Mouse (Mus musculus) stomach, embryonic 14.5 days (tissue): ENCODE data around the gene Rgs4. TPM values are rescaled to one million over a fixed set of nuclear protein-coding genes. Genes with fewer than 3 reads are reported as not detected.

ENCODE experiments used
- ATAC-seq: fragments of 200-750 bp; cut with Nextera tagmentation; 2 replicates; pipeline ENCODE4 v1.8.0; 2017; ENCODE audit warnings: low read depth, moderate TSS enrichment; ENCODE audit not compliant: insufficient number of reproducible peaks, insufficient read depth, low FRiP score
- H3K27ac ChIP-seq: fragments of 300-500 bp; sonication (generic); 2 replicates; pipeline ENCODE4 v1.5.1; 2014; ENCODE audit warnings: mild to moderate bottlenecking, low read length, moderate library complexity, mixed read lengths
- H3K27me3 ChIP-seq: fragments of 300-500 bp; sonication (generic); 2 replicates; pipeline ENCODE4 v1.6.1; 2014; ENCODE audit warnings: low read length, control low read depth, mixed read lengths; ENCODE audit not compliant: control insufficient read depth, insufficient read depth
- H3K36me3 ChIP-seq: fragments of 300-500 bp; sonication (generic); 2 replicates; pipeline ENCODE4 v1.6.1; 2014; ENCODE audit warnings: mild to moderate bottlenecking, control low read depth, low read length, moderate library complexity, mixed read lengths; ENCODE audit not compliant: control insufficient read depth, insufficient read depth
- H3K4me1 ChIP-seq: fragments of 300-500 bp; sonication (generic); 2 replicates; pipeline ENCODE4 v1.6.1; 2014; ENCODE audit warnings: low read length, control low read depth, mixed read lengths; ENCODE audit not compliant: control insufficient read depth, insufficient read depth
- H3K4me2 ChIP-seq: fragments of 300-500 bp; sonication (generic); replicated peaks from 2 replicates; pipeline ENCODE4 v1.6.1; 2014; ENCODE audit warnings: low read depth, low read length, control low read depth
- H3K4me3 ChIP-seq: fragments of 300-500 bp; sonication (generic); 2 replicates; pipeline ENCODE4 v1.5.1; 2014; ENCODE audit warnings: low read depth, low read length, control low read depth
- H3K9ac ChIP-seq: fragments of 300-500 bp; sonication (generic); replicated peaks from 2 replicates; pipeline ENCODE4 v1.6.1; 2014; ENCODE audit warnings: low read depth, mild to moderate bottlenecking, control low read depth, low read length, moderate library complexity, mixed read lengths
- H3K9me3 ChIP-seq: fragments of 300-500 bp; sonication (generic); 2 replicates; pipeline ENCODE4 v1.6.1; 2016; ENCODE audit warnings: low read depth, low read length, control low read depth; ENCODE audit not compliant: control insufficient read depth
- WGBS: fragments of 180-500 bp; shearing (Covaris S2); extraction: QIAGEN DNeasy Blood & Tissue Kit; methylation state at CpG from one replicate; pipeline ENCODE4 v1.1.7; 2014; 5-methylcytosine and 5-hydroxymethylcytosine counted together
- polyA plus RNA-seq: library from polyadenylated mRNA; unstranded; fragments of >200 nt; fragmentation: Nextera tagmentation; extraction: Ambion mirVana; gene quantifications from 2 replicates; pipeline ENCODE4 v1.2.1, GENCODE M21; 2014

Gene Rgs4
- polyA plus RNA-seq, 1 experiment from 2014 or later = 5.7 TPM

GRCm38 (mm10) chr1:169699184-169699583, 48.3 kb downstream of the Rgs4 start:
- Histone ChIP-seq H3K27me3 (no peaks in the 10 kb centered on the region), H3K4me2 (no peak overlapping the region), H3K36me3 (no peaks in the 10 kb centered on the region), H3K9ac (no peak overlapping the region), H3K4me1 (no peaks in the 10 kb centered on the region), H3K27ac (no peak overlapping the region), H3K9me3 (no peaks in the 10 kb centered on the region), H3K4me3 (no peak overlapping the region)
- WGBS = 87% methylated on average over 2 of the region's 2 CpGs
- ATAC-seq = no peak

- H3K36me3 ChIP-seq = no peaks in the 10 kb centered on the region
- WGBS = 65% methylated on average over 4 of the region's 4 CpGs
- H3K9ac ChIP-seq = no peak overlapping the region
- no peak overlapping the region for H3K4me3 ChIP-seq
- no peak for ATAC-seq
- H3K27me3 ChIP-seq = no peaks in the 10 kb centered on the region
- H3K4me1 ChIP-seq = no peaks in the 10 kb centered on the region
- H3K9me3 ChIP-seq = no peaks in the 10 kb centered on the region
- H3K27ac ChIP-seq = no peak overlapping the region
- H3K4me2 ChIP-seq = no peak overlapping the region
Measured at GRCm38 (mm10) chr1:169697236-169697635, 50.2 kb downstream of the Rgs4 start.

- no peak overlapping the region for H3K4me3 ChIP-seq
- no peaks in the 10 kb centered on the region for H3K27me3 ChIP-seq
- ATAC-seq = no peak
- H3K4me1 ChIP-seq = no peaks in the 10 kb centered on the region
- no peak overlapping the region for H3K4me2 ChIP-seq
- no peak overlapping the region for H3K27ac ChIP-seq
- WGBS = 76% methylated on average over 3 of the region's 3 CpGs
- no peaks in the 10 kb centered on the region for H3K36me3 ChIP-seq
- H3K9me3 ChIP-seq = no peaks in the 10 kb centered on the region
- no peak overlapping the region for H3K9ac ChIP-seq
Measured at GRCm38 (mm10) chr1:169695356-169695755, 52.1 kb downstream of the Rgs4 start.

GRCm38 (mm10) chr1:169693537-169693936, 53.9 kb downstream of the Rgs4 start:
- Histone ChIP-seq H3K27me3 (no peaks in the 10 kb centered on the region), H3K9ac (no peak overlapping the region), H3K4me3 (no peak overlapping the region), H3K4me2 (no peak overlapping the region), H3K36me3 (no peaks in the 10 kb centered on the region), H3K4me1 (no peaks in the 10 kb centered on the region), H3K27ac (no peak overlapping the region), H3K9me3 (no peaks in the 10 kb centered on the region)
- WGBS = 50% methylated on average over 3 of the region's 3 CpGs
- ATAC-seq = no peak

- ATAC-seq = no peak
- Histone ChIP-seq H3K4me3 (no peak overlapping the region), H3K4me1 (no peaks in the 10 kb centered on the region), H3K9ac (no peak overlapping the region), H3K9me3 (no peaks in the 10 kb centered on the region), H3K36me3 (no peaks in the 10 kb centered on the region), H3K27me3 (no peaks in the 10 kb centered on the region), H3K27ac (no peak overlapping the region), H3K4me2 (no peak overlapping the region)
- 82% methylated on average over 2 of the region's 2 CpGs for WGBS
Measured at GRCm38 (mm10) chr1:169693040-169693439, 54.4 kb downstream of the Rgs4 start.

Other genes starting within 250 kb of the Rgs4 start
- 52.0 and 53.0 TPM in 2 replicates for gene Nuf2, start 216.2 kb downstream of the Rgs4 start, polyA plus RNA-seq
- 24.0 and 26.7 TPM in 2 replicates for gene Rgs5, start 92.1 kb downstream of the Rgs4 start, polyA plus RNA-seq
- 0.38 TPM in 1 of 2 replicates, not detected in the other for gene Ccdc190, start 181.0 kb upstream of the Rgs4 start, polyA plus RNA-seq
- 18.3 and 19.3 TPM in 2 replicates for gene Hsd17b7, start 221.6 kb upstream of the Rgs4 start, polyA plus RNA-seq